Mouse (Mus musculus): ENCODE measurements around the gene Mdc1. TPM values are rescaled to one million over a fixed set of nuclear protein-coding genes. Genes with fewer than 3 reads are reported as not detected.
A peak's percentile ranks its signal among the peaks of the same experiment; 100 is the strongest.

The Mdc1 gene
- polyA plus RNA-seq, 1 experiment from 2014 or later, result 8.6 TPM

DNA sequence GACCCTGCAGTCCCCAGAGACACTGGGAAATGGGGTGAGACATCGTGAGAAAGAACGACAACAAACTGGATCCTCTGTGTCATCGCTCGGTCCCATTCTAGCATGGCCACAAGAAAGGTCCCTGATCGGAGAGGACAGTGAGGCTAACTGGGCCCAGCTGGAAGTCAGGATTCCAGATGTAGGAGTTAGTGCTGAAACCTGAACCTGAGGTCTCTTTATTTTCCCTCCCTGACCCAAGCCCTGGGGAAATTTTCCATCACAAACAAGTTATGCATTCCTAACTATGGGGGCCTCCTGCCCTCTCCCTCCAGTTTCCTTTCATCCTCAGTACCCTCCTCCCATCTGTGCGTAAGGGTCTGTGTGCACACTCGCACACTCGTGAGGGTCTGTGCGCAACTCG is 24.1 kb upstream of the Mdc1 start:
- H3K9ac ChIP-seq (ENCODE audit: low read depth, low read length), result no peak overlapping the region
- no peak for ATAC-seq
- H3K4me3 ChIP-seq (ENCODE audit: low read depth, low read length), result no peak overlapping the region
- peaks cover 13% of the 10 kb centered on the region for H3K4me1 ChIP-seq (ENCODE audit: control insufficient read depth, insufficient read depth, low read length)
- H3K9me3 ChIP-seq (replicated peaks; ENCODE audit: control insufficient read depth, low read length, poor library complexity, severe bottlenecking), result no peaks in the 10 kb centered on the region
- H3K27me3 ChIP-seq (ENCODE audit: control insufficient read depth, insufficient read depth, low read depth, low read length), result peaks cover 8% of the 10 kb centered on the region; the same call in 1 of the 2 replicates
- no peak overlapping the region for H3K4me2 ChIP-seq (ENCODE audit: low read length)
- WGBS, result 57% methylated on average over 10 of the region's 10 CpGs
- H3K36me3 ChIP-seq (ENCODE audit: control insufficient read depth, insufficient read depth, low read length), result no peaks in the 10 kb centered on the region
- H3K27ac ChIP-seq (ENCODE audit: low read length), result no peak overlapping the region

DNA sequence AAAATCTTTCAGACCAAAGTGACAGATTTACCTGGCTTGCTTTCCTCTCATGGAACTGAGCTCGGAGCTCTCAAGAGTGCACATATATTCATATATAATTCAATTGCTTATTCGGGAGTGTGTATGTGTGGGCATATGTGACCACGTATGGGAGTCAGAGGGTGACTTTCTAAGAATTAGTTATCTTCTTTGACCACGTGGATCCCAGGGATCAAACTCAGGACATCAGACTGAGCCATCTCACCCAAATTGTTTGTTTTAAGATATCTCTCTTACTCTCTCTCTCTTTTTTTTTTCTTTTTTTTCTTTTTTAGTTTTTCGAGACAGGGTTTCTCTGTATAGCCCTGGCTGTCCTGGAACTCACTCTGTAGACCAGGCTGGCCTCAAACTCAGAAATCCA is 21.2 kb upstream of the Mdc1 start:
- Histone ChIP-seq H3K4me3 (ENCODE audit: low read depth, low read length) (no peak overlapping the region), H3K27me3 (ENCODE audit: control insufficient read depth, insufficient read depth, low read depth, low read length) (peaks cover 8% of the 10 kb centered on the region; the same call in 1 of the 2 replicates), H3K9ac (ENCODE audit: low read depth, low read length) (no peak overlapping the region), H3K4me1 (ENCODE audit: control insufficient read depth, insufficient read depth, low read length) (peaks cover 29% of the 10 kb centered on the region), H3K27ac (ENCODE audit: low read length) (no peak overlapping the region), H3K4me2 (ENCODE audit: low read length) (no peak overlapping the region), H3K36me3 (ENCODE audit: control insufficient read depth, insufficient read depth, low read length) (no peaks in the 10 kb centered on the region), H3K9me3 (replicated peaks; ENCODE audit: control insufficient read depth, low read length, poor library complexity, severe bottlenecking) (no peaks in the 10 kb centered on the region)
- 81% methylated on average over 5 of the region's 5 CpGs for WGBS
- no peak for ATAC-seq

DNA sequence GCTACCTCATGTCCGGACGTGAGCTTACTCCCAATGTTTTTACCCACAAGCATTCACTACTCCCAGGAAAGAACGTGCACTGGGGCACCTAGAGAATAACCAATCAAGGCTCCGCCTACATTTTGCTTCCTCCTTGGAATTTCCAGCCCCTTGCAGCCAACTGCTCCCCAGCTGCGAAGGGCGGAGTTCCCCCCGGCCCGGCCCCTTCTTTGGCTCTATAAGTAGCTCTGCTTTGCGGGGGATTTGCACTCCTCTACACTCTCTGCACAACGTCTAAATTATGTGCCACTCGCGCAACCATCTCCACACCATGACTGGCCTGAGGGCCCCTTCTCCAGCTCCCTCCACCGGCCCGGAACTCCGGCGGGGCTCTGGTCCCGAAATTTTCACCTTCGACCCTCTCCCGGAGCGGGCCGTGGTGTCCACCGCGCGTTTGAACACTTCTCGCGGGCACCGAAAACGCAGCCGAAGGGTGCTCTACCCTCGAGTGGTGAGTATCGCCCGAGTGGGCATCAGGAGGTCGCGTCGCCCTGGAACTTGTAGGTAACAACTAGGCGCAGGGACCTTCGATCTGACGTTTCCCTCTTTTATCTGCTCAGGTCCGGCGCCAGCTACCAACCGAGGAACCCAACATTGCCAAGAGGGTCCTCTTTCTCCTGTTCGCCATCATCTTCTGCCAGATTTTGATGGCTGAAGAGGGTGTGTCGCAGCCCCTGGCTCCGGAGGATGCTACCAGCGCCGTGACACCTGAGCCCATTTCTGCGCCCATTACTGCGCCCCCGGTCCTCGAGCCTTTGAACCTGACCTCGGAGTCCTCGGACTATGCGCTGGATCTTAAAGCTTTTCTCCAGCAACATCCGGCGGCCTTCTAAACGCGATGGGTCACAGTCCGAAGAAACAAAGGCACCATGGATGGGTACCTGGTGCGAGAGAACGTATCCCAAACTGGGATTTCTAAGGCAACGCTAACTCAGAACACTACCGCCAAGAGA is 19.6 kb upstream of the Mdc1 start, which contains the start of gene Ier3:
TSS of gene Ier3 (plus strand) at position 246 of the 992 bp plus-strand sequence.
- ATAC-seq, result no peak
- under 1% methylated on average over 62 of the region's 62 CpGs for WGBS
- Histone ChIP-seq H3K4me2 (ENCODE audit: low read length) (peak within 1 kb of the TSS; percentile 79), H3K4me3 (ENCODE audit: low read depth, low read length) (peak within 1 kb of the TSS; percentile 70), H3K4me1 (ENCODE audit: control insufficient read depth, insufficient read depth, low read length) (peaks cover 29% of the 10 kb centered on the region), H3K27ac (ENCODE audit: low read length) (peak within 1 kb of the TSS; percentile 84; the same call in 1 of the 2 replicates), H3K9me3 (replicated peaks; ENCODE audit: control insufficient read depth, low read length, poor library complexity, severe bottlenecking) (no peaks in the 10 kb centered on the region), H3K36me3 (ENCODE audit: control insufficient read depth, insufficient read depth, low read length) (peaks cover 6% of the 10 kb centered on the region; the same call in 1 of the 2 replicates), H3K27me3 (ENCODE audit: control insufficient read depth, insufficient read depth, low read depth, low read length) (peaks cover 8% of the 10 kb centered on the region; the same call in 1 of the 2 replicates), H3K9ac (ENCODE audit: low read depth, low read length) (peak within 1 kb of the TSS; percentile 82)

DNA sequence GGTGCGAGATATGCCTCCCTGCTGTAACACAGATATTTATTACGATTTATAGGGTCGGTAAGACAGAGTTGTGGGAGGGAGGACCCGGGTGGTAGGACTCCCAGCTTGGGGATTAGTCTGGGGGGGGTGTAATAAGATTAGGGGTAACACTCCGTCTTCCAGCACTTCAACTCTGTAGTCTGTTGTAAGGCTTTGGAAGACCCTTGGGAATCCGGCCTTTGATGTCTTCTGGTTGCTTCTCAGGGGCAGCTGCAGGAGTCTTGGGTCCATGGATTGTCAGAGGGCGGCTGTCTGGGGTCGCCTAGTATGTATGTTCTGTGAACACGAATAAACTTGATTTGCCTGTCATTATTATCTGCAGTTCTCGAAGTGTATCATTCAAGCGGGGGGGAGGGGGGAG is 18.8 kb upstream of the Mdc1 start:
- Histone ChIP-seq H3K4me3 (ENCODE audit: low read depth, low read length) (peak overlapping the region; percentile 70), H3K9ac (ENCODE audit: low read depth, low read length) (peak overlapping the region; percentile 82), H3K4me1 (ENCODE audit: control insufficient read depth, insufficient read depth, low read length) (peaks cover 29% of the 10 kb centered on the region), H3K9me3 (replicated peaks; ENCODE audit: control insufficient read depth, low read length, poor library complexity, severe bottlenecking) (no peaks in the 10 kb centered on the region), H3K4me2 (ENCODE audit: low read length) (peak overlapping the region; percentile 79), H3K27me3 (ENCODE audit: control insufficient read depth, insufficient read depth, low read depth, low read length) (peaks cover 8% of the 10 kb centered on the region; the same call in 1 of the 2 replicates), H3K36me3 (ENCODE audit: control insufficient read depth, insufficient read depth, low read length) (peaks cover 6% of the 10 kb centered on the region; the same call in 1 of the 2 replicates), H3K27ac (ENCODE audit: low read length) (peak overlapping the region; percentile 84)
- ATAC-seq, result peak; percentile 22; the same call in 1 of the 2 replicates
- WGBS, result 1% methylated on average over 11 of the region's 11 CpGs

DNA sequence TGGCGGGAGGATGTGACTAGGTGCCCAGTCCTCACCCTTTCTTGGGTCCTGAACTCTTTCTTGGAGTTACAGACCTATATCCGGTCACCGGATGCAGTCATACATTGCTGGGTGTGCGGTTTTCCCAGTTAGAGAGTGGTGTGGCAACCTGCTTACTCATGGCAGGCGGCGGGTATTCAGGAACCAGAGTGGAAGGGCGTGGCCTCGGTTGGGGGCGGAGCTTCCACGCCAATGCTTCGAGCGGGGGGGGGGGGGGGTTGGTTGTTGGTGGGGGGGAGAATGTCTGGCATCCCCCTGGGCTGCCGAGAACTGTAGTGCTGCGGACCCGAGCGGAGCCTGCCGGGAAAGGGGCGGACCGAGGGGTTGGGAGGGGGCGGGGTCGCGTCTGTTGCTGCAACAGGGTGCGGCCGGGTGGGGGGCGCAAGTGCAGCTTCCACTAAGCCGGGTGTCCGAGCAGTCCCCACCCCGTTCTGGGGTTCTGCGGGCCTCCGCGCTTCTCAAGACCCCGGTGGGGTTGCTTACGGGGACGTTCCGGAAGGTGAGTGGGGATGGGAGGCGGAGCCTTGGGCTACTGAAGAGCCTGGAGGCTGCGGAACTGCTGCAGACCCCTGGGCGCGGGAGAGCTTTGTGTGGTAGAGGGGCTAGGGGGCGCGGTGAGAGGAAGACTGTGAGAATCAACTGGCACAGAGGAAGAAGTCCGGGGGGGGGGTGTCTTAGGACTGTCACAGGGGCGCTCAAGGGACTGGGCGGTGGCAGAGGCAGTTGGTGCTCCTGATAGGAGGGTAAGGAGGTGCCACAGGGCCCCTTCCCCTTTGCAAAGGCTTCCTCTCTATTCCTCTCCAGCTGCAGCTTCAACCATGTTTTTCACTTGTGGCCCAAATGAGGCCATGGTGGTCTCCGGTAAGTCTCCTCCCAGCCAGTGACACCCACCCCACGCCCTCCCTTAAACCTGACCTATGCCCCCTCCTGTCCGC is 18.1 kb upstream of the Mdc1 start, which contains the start of gene Flot1:
TSS of gene Flot1 (plus strand) at position 267 of the 974 bp plus-strand sequence.
- under 1% methylated on average over 38 of the region's 47 CpGs for WGBS
- peak; percentile 89 for ATAC-seq

DNA sequence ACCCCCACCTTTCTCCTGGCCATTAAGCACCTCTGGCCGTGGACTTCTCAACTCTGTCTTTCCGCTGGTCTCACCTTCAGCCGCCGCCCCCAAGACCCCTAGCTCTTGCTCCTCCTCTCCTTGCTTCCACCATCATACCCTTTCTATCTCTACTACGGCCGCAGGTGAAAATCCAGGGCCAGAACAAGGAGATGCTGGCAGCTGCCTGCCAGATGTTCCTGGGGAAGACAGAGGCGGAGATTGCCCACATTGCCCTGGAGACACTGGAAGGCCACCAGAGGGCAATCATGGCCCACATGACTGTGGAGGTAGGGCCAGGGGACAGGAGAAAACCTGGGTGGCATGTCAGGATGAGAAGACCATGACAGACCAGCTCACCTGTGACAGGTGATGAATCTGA is 16.9 kb upstream of the Mdc1 start:
- 74% methylated on average over 7 of the region's 7 CpGs for WGBS
- Histone ChIP-seq H3K27me3 (ENCODE audit: control insufficient read depth, insufficient read depth, low read depth, low read length) (peaks cover 6% of the 10 kb centered on the region; the same call in 1 of the 2 replicates), H3K4me2 (ENCODE audit: low read length) (peak overlapping the region; percentile 79), H3K9me3 (replicated peaks; ENCODE audit: control insufficient read depth, low read length, poor library complexity, severe bottlenecking) (no peaks in the 10 kb centered on the region), H3K36me3 (ENCODE audit: control insufficient read depth, insufficient read depth, low read length) (peaks cover 6% of the 10 kb centered on the region; the same call in 1 of the 2 replicates), H3K27ac (ENCODE audit: low read length) (peak overlapping the region; percentile 84; the same call in 1 of the 2 replicates), H3K4me1 (ENCODE audit: control insufficient read depth, insufficient read depth, low read length) (peaks cover 29% of the 10 kb centered on the region), H3K4me3 (ENCODE audit: low read depth, low read length) (peak overlapping the region; percentile 70), H3K9ac (ENCODE audit: low read depth, low read length) (peak overlapping the region; percentile 82)
- no peak for ATAC-seq

More for the DNA sequence above, 18.1 kb upstream of the Mdc1 start, which contains the start of gene Flot1:
- H3K36me3 ChIP-seq (ENCODE audit: control insufficient read depth, insufficient read depth, low read length), result peaks cover 6% of the 10 kb centered on the region; the same call in 1 of the 2 replicates
- H3K4me1 ChIP-seq (ENCODE audit: control insufficient read depth, insufficient read depth, low read length), result peaks cover 29% of the 10 kb centered on the region
- peak within 1 kb of the TSS; percentile 79 for H3K4me2 ChIP-seq (ENCODE audit: low read length)
- H3K9ac ChIP-seq (ENCODE audit: low read depth, low read length), result peak within 1 kb of the TSS; percentile 82
- no peaks in the 10 kb centered on the region for H3K9me3 ChIP-seq (replicated peaks; ENCODE audit: control insufficient read depth, low read length, poor library complexity, severe bottlenecking)
- peaks cover 8% of the 10 kb centered on the region; the same call in 1 of the 2 replicates for H3K27me3 ChIP-seq (ENCODE audit: control insufficient read depth, insufficient read depth, low read depth, low read length)
- peak within 1 kb of the TSS; percentile 70 for H3K4me3 ChIP-seq (ENCODE audit: low read depth, low read length)
- H3K27ac ChIP-seq (ENCODE audit: low read length), result peak within 1 kb of the TSS; percentile 84

DNA sequence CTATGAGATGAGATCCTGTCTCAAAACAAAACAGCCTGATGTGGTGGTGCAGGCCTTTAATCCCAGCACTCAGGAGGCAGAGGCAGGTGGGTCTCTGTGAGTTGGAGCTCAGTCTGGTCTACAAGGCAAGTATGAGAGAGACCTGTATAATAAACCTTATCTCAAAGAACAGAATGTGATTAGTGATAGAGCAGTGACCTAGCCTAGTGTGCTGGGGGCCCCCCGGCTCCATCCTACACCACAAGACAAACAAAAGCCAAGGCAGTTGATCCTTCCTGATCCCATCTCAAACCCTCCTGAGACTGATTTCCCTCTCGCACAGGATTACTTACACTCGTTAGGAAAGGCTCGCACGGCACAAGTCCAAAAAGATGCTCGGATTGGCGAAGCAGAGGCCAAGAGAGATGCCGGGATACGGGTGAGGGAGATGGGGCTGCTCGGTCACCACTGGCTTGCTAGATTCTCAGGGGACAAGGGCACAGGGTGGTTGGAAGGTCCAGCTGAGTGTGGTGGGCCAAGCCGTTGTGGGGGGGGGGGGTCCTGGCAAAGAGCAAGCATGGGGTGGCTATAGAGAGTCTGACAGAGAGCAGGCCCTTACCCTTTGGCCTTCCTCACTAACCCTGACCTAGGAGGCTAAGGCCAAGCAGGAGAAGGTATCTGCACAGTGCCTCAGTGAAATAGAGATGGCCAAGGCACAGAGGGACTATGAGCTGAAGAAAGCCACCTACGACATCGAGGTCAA is 16.0 kb upstream of the Mdc1 start:
- 87% methylated on average over 13 of the region's 13 CpGs for WGBS
- H3K4me1 ChIP-seq (ENCODE audit: control insufficient read depth, insufficient read depth, low read length), result peaks cover 31% of the 10 kb centered on the region
- H3K4me2 ChIP-seq (ENCODE audit: low read length), result no peak overlapping the region

DNA sequence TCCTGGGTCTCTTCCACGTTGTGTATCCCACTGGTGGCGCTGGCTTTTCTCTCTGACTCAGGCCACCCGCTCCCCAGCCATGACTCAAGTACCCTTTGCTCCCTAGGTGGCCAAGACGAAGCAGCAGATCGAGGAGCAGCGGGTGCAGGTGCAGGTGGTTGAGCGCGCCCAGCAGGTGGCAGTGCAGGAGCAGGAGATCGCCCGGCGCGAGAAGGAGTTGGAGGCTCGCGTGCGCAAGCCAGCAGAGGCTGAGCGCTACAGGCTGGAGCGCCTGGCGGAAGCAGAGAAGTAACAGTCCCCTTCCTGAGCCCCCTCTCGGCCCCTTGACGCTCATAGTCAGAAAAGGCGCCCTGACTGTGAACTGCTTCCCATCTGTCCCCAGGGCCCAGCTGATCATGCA is 11.6 kb upstream of the Mdc1 start:
- peak; percentile 39; the same call in 1 of the 2 replicates for ATAC-seq
- Histone ChIP-seq H3K36me3 (ENCODE audit: control insufficient read depth, insufficient read depth, low read length) (peaks cover 16% of the 10 kb centered on the region), H3K9me3 (replicated peaks; ENCODE audit: control insufficient read depth, low read length, poor library complexity, severe bottlenecking) (no peaks in the 10 kb centered on the region), H3K27ac (ENCODE audit: low read length) (no peak overlapping the region), H3K9ac (ENCODE audit: low read depth, low read length) (no peak overlapping the region), H3K4me1 (ENCODE audit: control insufficient read depth, insufficient read depth, low read length) (peaks cover 21% of the 10 kb centered on the region), H3K27me3 (ENCODE audit: control insufficient read depth, insufficient read depth, low read depth, low read length) (no peaks in the 10 kb centered on the region), H3K4me2 (ENCODE audit: low read length) (no peak overlapping the region), H3K4me3 (ENCODE audit: low read depth, low read length) (no peak overlapping the region)
- 3% methylated on average over 21 of the region's 21 CpGs for WGBS

More for the DNA sequence above, 16.0 kb upstream of the Mdc1 start:
- ATAC-seq, result no peak
- Histone ChIP-seq H3K27ac (ENCODE audit: low read length) (no peak overlapping the region), H3K27me3 (ENCODE audit: control insufficient read depth, insufficient read depth, low read depth, low read length) (no peaks in the 10 kb centered on the region), H3K36me3 (ENCODE audit: control insufficient read depth, insufficient read depth, low read length) (peaks cover 6% of the 10 kb centered on the region; the same call in 1 of the 2 replicates), H3K9ac (ENCODE audit: low read depth, low read length) (no peak overlapping the region), H3K4me3 (ENCODE audit: low read depth, low read length) (no peak overlapping the region), H3K9me3 (replicated peaks; ENCODE audit: control insufficient read depth, low read length, poor library complexity, severe bottlenecking) (no peaks in the 10 kb centered on the region)

Data from midbrain, embryonic 16.5 days (tissue).